Mouse (Mus musculus): ENCODE data around the gene Ccdc14. TPM values are rescaled to one million over a fixed set of nuclear protein-coding genes. Genes with fewer than 3 reads are reported as not detected.
"Not testable (repeated sequence)": the region's sequence is repeated elsewhere in the genome, so short reads cannot be mapped to it uniquely, and the experiment has no call there.

The Ccdc14 gene
- polyA plus RNA-seq, 1 experiment from 2014 or later = 8.6 TPM

GRCm38 (mm10) chr16:34706487-34706946 is 16.1 kb downstream of the Ccdc14 start:
- Histone ChIP-seq H3K9ac (replicated peaks) (no peak overlapping the region), H3K4me1 (replicated peaks) (no peaks in the 10 kb centered on the region), H3K36me3 (peaks cover 41% of the 10 kb centered on the region), H3K27ac (no peak overlapping the region), H3K4me2 (no peak overlapping the region), H3K9me3 (no peaks in the 10 kb centered on the region), H3K27me3 (no peaks in the 10 kb centered on the region), H3K4me3 (replicated peaks) (no peak overlapping the region)
- 88% methylated on average over 7 of the region's 7 CpGs for WGBS
- ATAC-seq (ENCODE audit: insufficient number of reproducible peaks, insufficient read depth, low FRiP score, low TSS enrichment, low read depth) = no peak

- no peak overlapping the region for H3K4me2 ChIP-seq
- H3K9ac ChIP-seq (replicated peaks) = no peak overlapping the region
- no peak overlapping the region for H3K4me3 ChIP-seq (replicated peaks)
- no peaks in the 10 kb centered on the region for H3K9me3 ChIP-seq
- WGBS = 85% methylated on average over 3 of the region's 3 CpGs
- H3K36me3 ChIP-seq = peaks cover 36% of the 10 kb centered on the region
- H3K4me1 ChIP-seq (replicated peaks) = no peaks in the 10 kb centered on the region
- ATAC-seq (ENCODE audit: insufficient number of reproducible peaks, insufficient read depth, low FRiP score, low TSS enrichment, low read depth) = no peak
- no peaks in the 10 kb centered on the region for H3K27me3 ChIP-seq
- no peak overlapping the region for H3K27ac ChIP-seq
These were observed 21.1 kb downstream of the Ccdc14 start for GRCm38 (mm10) chr16:34711481-34711880.

GRCm38 (mm10) chr16:34725156-34725555 is 34.7 kb downstream of the Ccdc14 start:
- no peak for ATAC-seq (ENCODE audit: insufficient number of reproducible peaks, insufficient read depth, low FRiP score, low TSS enrichment, low read depth)
- Histone ChIP-seq H3K27me3 (no peaks in the 10 kb centered on the region), H3K4me3 (replicated peaks) (no peak overlapping the region), H3K36me3 (peaks cover 34% of the 10 kb centered on the region), H3K4me1 (replicated peaks) (no peaks in the 10 kb centered on the region), H3K9ac (replicated peaks) (no peak overlapping the region), H3K27ac (no peak overlapping the region), H3K4me2 (no peak overlapping the region), H3K9me3 (peaks cover 3% of the 10 kb centered on the region)
- WGBS = 95% methylated on average over 3 of the region's 3 CpGs

GRCm38 (mm10) chr16:34728610-34729009 is 38.2 kb downstream of the Ccdc14 start:
- H3K4me1 ChIP-seq (replicated peaks); H3K27ac ChIP-seq; H3K9ac ChIP-seq (replicated peaks); H3K4me3 ChIP-seq (replicated peaks); H3K4me2 ChIP-seq; ATAC-seq (ENCODE audit: insufficient number of reproducible peaks, insufficient read depth, low FRiP score, low TSS enrichment, low read depth); H3K27me3 ChIP-seq; H3K9me3 ChIP-seq: not testable (repeated sequence)
- peaks cover 12% of the 10 kb centered on the region for H3K36me3 ChIP-seq

- no peak for ATAC-seq (ENCODE audit: insufficient number of reproducible peaks, insufficient read depth, low FRiP score, low TSS enrichment, low read depth)
- Histone ChIP-seq H3K27me3 (no peaks in the 10 kb centered on the region), H3K9ac (replicated peaks) (no peak overlapping the region), H3K4me1 (replicated peaks) (no peaks in the 10 kb centered on the region), H3K9me3 (peaks cover 5% of the 10 kb centered on the region), H3K4me2 (no peak overlapping the region), H3K4me3 (replicated peaks) (no peak overlapping the region), H3K27ac (no peak overlapping the region), H3K36me3 (peaks cover 7% of the 10 kb centered on the region; the same call in 1 of the 2 replicates)
- WGBS = 92% methylated on average over 1 of the region's 1 CpGs
These were observed 39.0 kb downstream of the Ccdc14 start for GRCm38 (mm10) chr16:34729371-34729770.

GRCm38 (mm10) chr16:34738656-34739233 is 48.3 kb downstream of the Ccdc14 start:
- Histone ChIP-seq H3K9ac (replicated peaks) (no peak overlapping the region), H3K27ac (no peak overlapping the region), H3K4me3 (replicated peaks) (no peak overlapping the region), H3K27me3 (peaks cover 9% of the 10 kb centered on the region; the same call in 1 of the 2 replicates), H3K36me3 (no peaks in the 10 kb centered on the region), H3K4me2 (no peak overlapping the region), H3K4me1 (replicated peaks) (no peaks in the 10 kb centered on the region), H3K9me3 (no peaks in the 10 kb centered on the region)
- no peak for ATAC-seq (ENCODE audit: insufficient number of reproducible peaks, insufficient read depth, low FRiP score, low TSS enrichment, low read depth)
- WGBS = 87% methylated on average over 4 of the region's 4 CpGs

- no peaks in the 10 kb centered on the region for H3K36me3 ChIP-seq
- H3K27me3 ChIP-seq = peaks cover 26% of the 10 kb centered on the region
- no peak for ATAC-seq (ENCODE audit: insufficient number of reproducible peaks, insufficient read depth, low FRiP score, low TSS enrichment, low read depth)
- WGBS = 41% methylated on average over 2 of the region's 2 CpGs
- H3K27ac ChIP-seq = no peak overlapping the region
- no peak overlapping the region for H3K4me3 ChIP-seq (replicated peaks)
- no peak overlapping the region for H3K9ac ChIP-seq (replicated peaks)
- no peaks in the 10 kb centered on the region for H3K9me3 ChIP-seq
- H3K4me2 ChIP-seq = no peak overlapping the region
- peaks cover 10% of the 10 kb centered on the region for H3K4me1 ChIP-seq (replicated peaks)
These were observed 52.5 kb downstream of the Ccdc14 start for GRCm38 (mm10) chr16:34742930-34743329.

- ATAC-seq (ENCODE audit: insufficient number of reproducible peaks, insufficient read depth, low FRiP score, low TSS enrichment, low read depth) = peak; percentile 90
- Histone ChIP-seq H3K9ac (replicated peaks) (peak within 1 kb of the TSS; percentile 57; the same call in 1 of the 2 replicates), H3K36me3 (no peaks in the 10 kb centered on the region), H3K27ac (no peak within 1 kb of the TSS; the same call in 1 of the 2 replicates), H3K4me1 (replicated peaks) (peaks cover 28% of the 10 kb centered on the region), H3K4me2 (peak within 1 kb of the TSS; percentile 84), H3K27me3 (peaks cover 26% of the 10 kb centered on the region), H3K4me3 (replicated peaks) (peak within 1 kb of the TSS; percentile 47), H3K9me3 (no peaks in the 10 kb centered on the region)
- under 1% methylated on average over 48 of the region's 48 CpGs for WGBS
These were observed 54.7 kb downstream of the Ccdc14 start, which contains the start of gene Mylk for GRCm38 (mm10) chr16:34745065-34745585. Gene Mylk, plus strand, starts transcription at chr16:34745210.

GRCm38 (mm10) chr16:34748081-34748720 is 57.8 kb downstream of the Ccdc14 start:
- no peak overlapping the region for H3K4me3 ChIP-seq (replicated peaks)
- WGBS = 22% methylated on average over 11 of the region's 11 CpGs
- H3K36me3 ChIP-seq = no peaks in the 10 kb centered on the region
- no peak overlapping the region for H3K4me2 ChIP-seq
- no peak for ATAC-seq (ENCODE audit: insufficient number of reproducible peaks, insufficient read depth, low FRiP score, low TSS enrichment, low read depth)
- no peak overlapping the region for H3K27ac ChIP-seq
- H3K9ac ChIP-seq (replicated peaks) = 0 out of 2 replicates have a peak overlapping the region, but pooled peaks have one; percentile 27
- H3K9me3 ChIP-seq = no peaks in the 10 kb centered on the region
- H3K27me3 ChIP-seq = peaks cover 26% of the 10 kb centered on the region
- peaks cover 29% of the 10 kb centered on the region for H3K4me1 ChIP-seq (replicated peaks)

GRCm38 (mm10) chr16:34749536-34749935 is 59.1 kb downstream of the Ccdc14 start:
- no peaks in the 10 kb centered on the region for H3K36me3 ChIP-seq
- no peak for ATAC-seq (ENCODE audit: insufficient number of reproducible peaks, insufficient read depth, low FRiP score, low TSS enrichment, low read depth)
- H3K9me3 ChIP-seq = no peaks in the 10 kb centered on the region
- peak overlapping the region; percentile 45; the same call in 1 of the 2 replicates for H3K27ac ChIP-seq
- no peak overlapping the region for H3K4me3 ChIP-seq (replicated peaks)
- no peak overlapping the region for H3K4me2 ChIP-seq
- no peak overlapping the region for H3K9ac ChIP-seq (replicated peaks)
- H3K4me1 ChIP-seq (replicated peaks) = peaks cover 30% of the 10 kb centered on the region
- 53% methylated on average over 4 of the region's 4 CpGs for WGBS
- peaks cover 15% of the 10 kb centered on the region for H3K27me3 ChIP-seq

- no peak for ATAC-seq (ENCODE audit: insufficient number of reproducible peaks, insufficient read depth, low FRiP score, low TSS enrichment, low read depth)
- Histone ChIP-seq H3K9ac (replicated peaks) (no peak overlapping the region), H3K27ac (no peak overlapping the region), H3K36me3 (no peaks in the 10 kb centered on the region), H3K4me1 (replicated peaks) (peaks cover 29% of the 10 kb centered on the region), H3K27me3 (no peaks in the 10 kb centered on the region), H3K9me3 (no peaks in the 10 kb centered on the region), H3K4me3 (replicated peaks) (no peak overlapping the region), H3K4me2 (no peak overlapping the region)
- WGBS = 78% methylated on average over 3 of the region's 3 CpGs
These were observed 61.6 kb downstream of the Ccdc14 start for GRCm38 (mm10) chr16:34752026-34752425.
